Mouse (Mus musculus) cerebellum, adult 8-10 months (tissue): Measurements from ENCODE around the gene Mal.
"Not testable (repeated sequence)": the region's sequence is repeated elsewhere in the genome, so short reads cannot be mapped to it uniquely, and the experiment has no call there.

Experiments
- DNase-seq: peaks from one replicate; pipeline ENCODE4 v3.0.0; 2022

Gene Mal

GRCm38 (mm10) chr2:127622065-127622464, 34.4 kb downstream of the Mal start:
- DNase-seq, result no peak

GRCm38 (mm10) chr2:127619311-127619710, 37.2 kb downstream of the Mal start:
- no peak for DNase-seq

- DNase-seq, result no peak
Measured at GRCm38 (mm10) chr2:127612288-127612687, 44.2 kb downstream of the Mal start.

- no peak for DNase-seq
Measured at GRCm38 (mm10) chr2:127611386-127611785, 45.1 kb downstream of the Mal start.

GRCm38 (mm10) chr2:127608986-127609385, 47.5 kb downstream of the Mal start:
- DNase-seq, result no peak

- DNase-seq, result no peak
Measured at GRCm38 (mm10) chr2:127608234-127608633, 48.3 kb downstream of the Mal start.

- DNase-seq, result no peak
Measured at GRCm38 (mm10) chr2:127605203-127605602, 51.3 kb downstream of the Mal start.

- not testable (repeated sequence) for DNase-seq
Measured at GRCm38 (mm10) chr2:127603383-127603782, 53.1 kb downstream of the Mal start.

GRCm38 (mm10) chr2:127590840-127591239, 65.7 kb downstream of the Mal start:
- DNase-seq, result no peak

GRCm38 (mm10) chr2:127590204-127590603, 66.3 kb downstream of the Mal start:
- no peak for DNase-seq

- no peak for DNase-seq
Measured at GRCm38 (mm10) chr2:127588897-127589296, 67.6 kb downstream of the Mal start.

- no peak for DNase-seq
Measured at GRCm38 (mm10) chr2:127587514-127587844, 69.0 kb downstream of the Mal start.

GRCm38 (mm10) chr2:127586694-127587513, 69.6 kb downstream of the Mal start, which contains the start of the genes Zfp661 and Mrps5:
Gene Zfp661, minus strand, starts transcription at chr2:127587094.
Gene Mrps5, plus strand, starts transcription at chr2:127587222.
- DNase-seq, result peak; percentile 88

GRCm38 (mm10) chr2:127584436-127584858, 72.0 kb downstream of the Mal start:
- DNase-seq, result peak; percentile 95
